Mouse (Mus musculus) intestine, embryonic 15.5 days (tissue): ENCODE measurements around the gene Gm17631. TPM values are rescaled to one million over a fixed set of nuclear protein-coding genes. Genes with fewer than 3 reads are reported as not detected.
"Not testable (repeated sequence)": the region's sequence is repeated elsewhere in the genome, so short reads cannot be mapped to it uniquely, and the experiment has no call there.

Experiments
- ATAC-seq: fragments of 200-750 bp; cut with Nextera tagmentation; 2 replicates; pipeline ENCODE4 v1.8.0; 2017; ENCODE audit warnings: moderate TSS enrichment, moderate library complexity
- H3K27ac ChIP-seq: fragments of 300-500 bp; sonication (generic); 2 replicates; pipeline ENCODE4 v1.5.1; 2015; ENCODE audit warnings: mild to moderate bottlenecking, inconsistent platforms
- H3K27me3 ChIP-seq: fragments of 300-500 bp; sonication (generic); replicated peaks from 2 replicates; pipeline ENCODE4 v1.6.1; 2015; ENCODE audit warnings: inconsistent platforms
- H3K36me3 ChIP-seq: fragments of 300-500 bp; sonication (generic); 2 replicates; pipeline ENCODE4 v1.6.1; 2015; ENCODE audit warnings: inconsistent platforms
- H3K4me1 ChIP-seq: fragments of 300-500 bp; sonication (generic); replicated peaks from 2 replicates; pipeline ENCODE4 v1.6.1; 2015; ENCODE audit warnings: inconsistent platforms
- H3K4me2 ChIP-seq: fragments of 300-500 bp; sonication (generic); replicated peaks from 2 replicates; pipeline ENCODE4 v1.6.1; 2015; ENCODE audit warnings: mild to moderate bottlenecking, inconsistent platforms
- H3K4me3 ChIP-seq: fragments of 300-500 bp; sonication (generic); replicated peaks from 2 replicates; pipeline ENCODE4 v1.5.1; 2015; ENCODE audit warnings: inconsistent platforms
- H3K9ac ChIP-seq: fragments of 300-500 bp; sonication (generic); 2 replicates; pipeline ENCODE4 v1.6.1; 2015; ENCODE audit warnings: inconsistent platforms
- H3K9me3 ChIP-seq: fragments of 300-500 bp; sonication (generic); 2 replicates; pipeline ENCODE4 v1.6.1; 2016; ENCODE audit warnings: inconsistent platforms
- WGBS: fragments of 180-500 bp; shearing (Covaris S2); methylation state at CpG from one replicate; pipeline ENCODE4 v1.1.7; 2015; 5-methylcytosine and 5-hydroxymethylcytosine counted together
- polyA plus RNA-seq: library from polyadenylated mRNA; unstranded; fragments of >200 nt; fragmentation: Nextera tagmentation; extraction: Ambion mirVana; gene quantifications from 2 replicates; pipeline ENCODE4 v1.2.1, GENCODE M21; 2015

The Gm17631 gene
- not detected in 2 replicates for polyA plus RNA-seq

DNA sequence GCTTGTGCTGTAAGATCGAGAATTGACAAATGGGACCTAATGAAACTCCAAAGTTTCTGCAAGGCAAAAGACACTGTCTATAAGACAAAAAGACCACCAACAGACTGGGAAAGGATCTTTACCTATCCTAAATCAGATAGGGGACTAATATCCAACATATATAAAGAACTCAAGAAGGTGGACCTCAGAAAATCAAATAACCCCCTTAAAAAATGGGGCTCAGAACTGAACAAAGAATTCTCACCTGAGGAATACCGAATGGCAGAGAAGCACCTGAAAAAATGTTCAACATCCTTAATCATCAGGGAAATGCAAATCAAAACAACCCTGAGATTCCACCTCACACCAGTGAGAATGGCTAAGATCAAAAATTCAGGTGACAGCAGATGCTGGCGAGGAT lies at the start of gene Gm17631:
TSS of gene Gm17631 (plus strand) at position 301 of the 400 bp plus-strand sequence.
- no CpG with 5 or more reads among the region's 3 CpGs for WGBS

DNA sequence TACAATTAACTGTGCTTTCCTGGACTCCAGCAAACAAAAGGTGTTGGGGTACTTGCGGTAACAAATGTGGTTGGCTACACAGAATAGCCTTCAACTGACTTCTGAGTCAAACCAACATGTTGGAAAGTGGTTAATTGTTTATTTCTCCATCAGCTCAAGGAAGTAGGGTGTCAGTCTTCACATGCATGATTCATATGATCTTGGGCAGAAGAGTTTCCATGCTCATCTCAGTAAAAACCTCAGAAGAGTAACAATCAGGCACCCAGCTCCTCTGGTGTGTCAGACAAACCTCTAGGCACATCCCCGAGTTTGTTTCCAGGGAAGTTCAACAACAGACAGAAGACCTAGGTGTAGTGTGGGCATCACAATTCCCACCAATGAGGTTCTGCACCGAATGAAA lies 44.7 kb upstream of the Gm17631 start:
- Histone ChIP-seq H3K9ac (no peak overlapping the region), H3K9me3 (no peaks in the 10 kb centered on the region), H3K4me2 (no peak overlapping the region), H3K27ac (no peak overlapping the region), H3K36me3 (no peaks in the 10 kb centered on the region), H3K4me3 (no peak overlapping the region), H3K4me1 (no peaks in the 10 kb centered on the region), H3K27me3 (no peaks in the 10 kb centered on the region)
- 60% methylated on average over 3 of the region's 3 CpGs for WGBS
- no peak for ATAC-seq

More for the DNA sequence above, at the start of gene Gm17631:
- not testable (repeated sequence) for H3K9ac ChIP-seq, H3K27me3 ChIP-seq, H3K36me3 ChIP-seq, H3K27ac ChIP-seq, H3K9me3 ChIP-seq, H3K4me3 ChIP-seq, H3K4me1 ChIP-seq, H3K4me2 ChIP-seq, ATAC-seq

DNA sequence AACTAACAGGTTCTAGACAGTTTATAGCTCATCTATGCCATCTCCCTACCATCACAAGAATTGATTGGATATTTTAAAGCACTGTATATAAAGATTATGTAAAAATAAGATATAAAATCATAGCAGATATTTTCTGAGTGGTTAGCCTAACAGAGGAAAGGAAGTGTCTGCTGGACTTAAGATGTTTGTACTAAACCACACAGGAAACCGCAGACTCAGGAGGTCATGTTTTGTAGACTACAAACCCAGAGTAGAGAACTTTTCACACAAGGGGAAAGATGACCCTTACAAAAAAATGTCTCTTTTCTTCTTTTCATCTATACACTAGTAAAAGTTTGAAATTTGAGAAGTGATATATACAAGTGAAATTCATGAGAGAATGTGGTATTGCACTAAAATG lies 38.4 kb upstream of the Gm17631 start:
- no peak overlapping the region for H3K4me2 ChIP-seq
- WGBS: 90% methylated on average over 1 of the region's 1 CpGs
- no peaks in the 10 kb centered on the region for H3K9me3 ChIP-seq
- no peaks in the 10 kb centered on the region for H3K36me3 ChIP-seq
- ATAC-seq: no peak
- no peak overlapping the region for H3K9ac ChIP-seq
- no peaks in the 10 kb centered on the region for H3K4me1 ChIP-seq
- H3K27ac ChIP-seq: no peak overlapping the region
- no peak overlapping the region for H3K4me3 ChIP-seq
- no peaks in the 10 kb centered on the region for H3K27me3 ChIP-seq

DNA sequence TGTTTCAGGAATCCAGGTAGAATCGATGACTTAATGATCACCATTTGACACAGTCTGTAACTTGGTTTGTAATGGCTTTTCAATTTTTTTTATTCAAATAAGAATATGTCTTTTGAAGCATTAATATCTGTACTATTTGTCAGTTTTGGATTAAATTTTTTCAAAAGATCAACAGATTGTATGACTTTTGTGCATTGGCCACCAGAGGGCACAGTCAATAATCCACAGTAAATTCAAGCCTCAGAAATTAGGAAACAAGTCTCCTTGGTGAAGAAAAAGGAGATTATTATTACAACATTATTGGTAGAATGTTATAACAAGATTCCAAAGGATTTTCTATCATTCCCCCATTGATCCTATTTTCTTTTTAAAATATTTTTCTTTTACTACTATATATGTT lies 36.9 kb upstream of the Gm17631 start:
- H3K27ac ChIP-seq: no peak overlapping the region
- H3K4me3 ChIP-seq: no peak overlapping the region
- ATAC-seq: no peak
- no peak overlapping the region for H3K4me2 ChIP-seq
- no peaks in the 10 kb centered on the region for H3K36me3 ChIP-seq
- H3K9me3 ChIP-seq: no peaks in the 10 kb centered on the region
- H3K9ac ChIP-seq: no peak overlapping the region
- no peaks in the 10 kb centered on the region for H3K4me1 ChIP-seq
- H3K27me3 ChIP-seq: no peaks in the 10 kb centered on the region
- 83% methylated on average over 1 of the region's 1 CpGs for WGBS

DNA sequence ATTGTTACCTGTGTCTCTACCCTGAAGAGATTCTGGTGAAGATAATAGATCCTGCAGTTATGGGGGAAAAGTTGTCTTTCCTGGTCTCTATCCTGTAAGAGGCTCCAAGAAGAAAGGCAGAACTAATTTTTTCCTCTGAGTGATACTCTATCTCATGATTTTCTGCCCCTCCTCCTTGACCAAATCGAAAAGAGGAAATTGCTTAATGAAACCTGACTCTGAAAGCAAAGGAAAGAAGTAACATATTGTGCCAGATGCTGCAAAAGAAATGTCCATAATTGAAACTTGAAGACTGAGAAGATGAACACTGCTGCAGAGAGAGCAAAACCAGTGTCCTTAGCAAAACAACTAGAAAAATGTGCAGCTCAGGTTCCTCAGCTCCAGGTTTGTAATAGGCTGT lies 14.1 kb downstream of the Gm17631 start, which contains the start of gene Klra17:
TSS of gene Klra17 (minus strand) at position 124 of the 400 bp plus-strand sequence.
- Histone ChIP-seq H3K4me3 (no peak within 1 kb of the TSS), H3K27me3 (no peaks in the 10 kb centered on the region), H3K9ac (no peak within 1 kb of the TSS), H3K27ac (no peak within 1 kb of the TSS), H3K4me2 (no peak within 1 kb of the TSS), H3K36me3 (no peaks in the 10 kb centered on the region), H3K9me3 (no peaks in the 10 kb centered on the region), H3K4me1 (no peaks in the 10 kb centered on the region)
- WGBS: 58% methylated on average over 1 of the region's 1 CpGs
- no peak for ATAC-seq

DNA sequence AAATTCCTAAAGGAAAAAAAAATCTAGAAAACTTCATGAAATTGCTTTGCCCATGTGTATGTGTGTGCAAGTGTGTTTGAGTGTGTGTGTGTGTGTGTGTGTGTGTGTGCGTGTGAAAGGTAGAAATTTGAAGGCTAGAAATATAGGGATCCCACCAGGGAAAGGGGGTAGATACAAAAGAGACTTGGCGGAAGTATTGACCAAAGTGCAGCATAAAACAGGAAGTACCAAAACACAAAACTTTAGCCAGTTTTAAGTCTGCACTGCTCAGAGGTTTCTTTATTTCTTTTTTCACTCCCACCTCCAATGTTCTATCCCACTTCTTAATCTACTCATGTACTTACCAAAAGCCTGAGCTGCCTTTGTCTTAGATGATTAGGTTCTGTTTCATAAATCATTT lies 20.1 kb downstream of the Gm17631 start:
- Histone ChIP-seq H3K4me3 (no peak overlapping the region), H3K4me1 (no peaks in the 10 kb centered on the region), H3K27ac (no peak overlapping the region), H3K9me3 (no peaks in the 10 kb centered on the region), H3K27me3 (no peaks in the 10 kb centered on the region), H3K36me3 (no peaks in the 10 kb centered on the region), H3K4me2 (no peak overlapping the region), H3K9ac (no peak overlapping the region)
- no peak for ATAC-seq
- 84% methylated on average over 2 of the region's 2 CpGs for WGBS

Other genes starting within 250 kb of the Gm17631 start
- 0.15 and 0.29 TPM in 2 replicates for gene Klrk1, start 238.8 kb upstream of the Gm17631 start, polyA plus RNA-seq
- gene Klrc3, start 219.3 kb upstream of the Gm17631 start, polyA plus RNA-seq: not detected in 2 replicates
- gene Klrc2, start 202.0 kb upstream of the Gm17631 start, polyA plus RNA-seq: 0.09 TPM in 1 of 2 replicates, not detected in the other
- gene Klrc1, start 183.7 kb upstream of the Gm17631 start, polyA plus RNA-seq: 0.39 and 0.40 TPM in 2 replicates
- not detected in 2 replicates for gene Klri1, start 145.5 kb upstream of the Gm17631 start, polyA plus RNA-seq
- gene Klri2, start 122.2 kb upstream of the Gm17631 start, polyA plus RNA-seq: 0.10 and 0.11 TPM in 2 replicates
- not detected in 2 replicates for gene Gm156, start 78.4 kb upstream of the Gm17631 start, polyA plus RNA-seq
- not detected in 2 replicates for gene Klra17, start 14.0 kb downstream of the Gm17631 start, polyA plus RNA-seq
- gene Klra5, start 55.0 kb downstream of the Gm17631 start, polyA plus RNA-seq: not detected in 2 replicates
- gene Klra6, start 164.3 kb downstream of the Gm17631 start, polyA plus RNA-seq: not detected in 2 replicates
- gene Klra4, start 204.6 kb downstream of the Gm17631 start, polyA plus RNA-seq: not detected in 2 replicates